Mouse (Mus musculus) frontal cortex, adult 2 months (tissue): Measurements from ENCODE around the gene Trio. TPM values are rescaled to one million over a fixed set of nuclear protein-coding genes. Genes with fewer than 3 reads are reported as not detected.
"Not testable (repeated sequence)": the region's sequence is repeated elsewhere in the genome, so short reads cannot be mapped to it uniquely, and the experiment has no call there.

Experiments used
- DNase-seq, 2 experiments: peaks; one replicate each; pipeline ENCODE4 v3.0.0; 2022; ENCODE audit warnings: low spot score in 1 of 2; ENCODE audit errors: extremely low spot score in 1 of 2
- polyA plus RNA-seq: library from polyadenylated mRNA; depleted of rRNA; stranded (reverse); fragments of >200 nt; gene quantifications from 2 replicates; pipeline ENCODE4 v1.2.3, GENCODE M21; 2012

Trio gene
- polyA plus RNA-seq, 1 experiment = 202 TPM

DNA sequence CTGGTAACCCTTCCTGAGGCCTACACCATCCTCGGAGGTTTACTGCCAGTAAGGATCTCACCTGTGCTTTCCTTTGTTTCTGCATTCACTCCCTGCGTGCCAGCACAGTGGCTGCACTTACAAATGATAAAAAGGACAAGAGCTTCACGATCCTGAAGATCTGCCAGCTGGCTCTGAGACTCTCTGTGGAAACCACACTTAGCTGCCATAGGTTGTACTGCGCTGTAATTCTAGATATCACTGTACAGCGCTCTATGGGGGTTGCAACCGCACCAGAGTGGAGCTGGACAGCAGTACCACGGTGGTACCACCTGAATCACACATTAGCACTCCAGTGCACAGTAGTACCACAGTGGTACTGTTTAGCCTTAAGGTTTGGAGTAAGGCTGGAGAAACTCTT lies 168.4 kb downstream of the Trio start:
- DNase-seq = no peak

- peak in 1 of 2 experiments; percentile 29 for DNase-seq
Measured at GRCm38 (mm10) chr15:27856050-27856787, 169.4 kb downstream of the Trio start.

- DNase-seq = no peak
Measured at GRCm38 (mm10) chr15:27851312-27851711, 174.3 kb downstream of the Trio start.

- DNase-seq = no peak
Measured at GRCm38 (mm10) chr15:27850904-27851303, 174.7 kb downstream of the Trio start.

- no peak for DNase-seq
Measured at GRCm38 (mm10) chr15:27849910-27850309, 175.7 kb downstream of the Trio start.

GRCm38 (mm10) chr15:27841696-27842095 lies 184.0 kb downstream of the Trio start:
- no peak for DNase-seq

DNA sequence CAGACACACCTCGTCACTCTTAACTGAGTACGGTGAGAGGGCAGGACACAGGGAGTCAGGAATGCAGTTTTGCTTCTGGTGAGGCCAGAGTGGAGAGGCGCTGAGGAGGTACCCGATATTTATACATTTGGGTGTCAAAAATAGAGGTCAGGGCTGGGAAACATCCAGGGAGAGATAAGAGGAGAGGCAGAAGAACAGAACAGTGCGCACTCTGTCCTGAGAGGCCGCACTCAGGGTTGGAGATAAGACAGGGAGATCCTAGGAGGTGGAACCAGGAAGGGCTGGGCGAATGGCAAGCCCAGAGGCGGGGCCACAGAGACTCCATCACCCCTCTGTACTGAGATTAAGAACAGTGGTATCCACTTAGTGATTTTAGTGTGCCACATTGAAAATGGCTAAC lies 185.1 kb downstream of the Trio start:
- DNase-seq = no peak

GRCm38 (mm10) chr15:27840125-27840524 lies 185.5 kb downstream of the Trio start:
- no peak for DNase-seq

DNA sequence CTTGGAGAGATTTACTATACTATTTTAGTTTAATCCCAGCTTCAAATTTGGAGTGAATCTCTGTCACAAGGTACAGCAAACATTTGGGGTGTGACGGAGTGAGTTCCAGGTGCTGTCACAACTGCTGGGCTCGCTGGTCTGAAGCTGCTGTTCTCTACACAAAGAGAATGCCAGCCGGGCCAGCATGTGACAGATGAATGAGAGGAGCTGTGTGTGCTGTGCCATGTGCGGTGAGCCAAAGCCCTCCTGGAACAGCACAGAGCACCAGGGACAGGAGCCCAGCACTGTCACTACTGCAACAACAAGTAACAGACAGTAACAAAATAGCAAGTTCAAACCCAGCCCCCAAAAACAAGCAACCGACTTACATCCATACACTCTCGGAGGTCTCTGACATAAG lies 194.0 kb downstream of the Trio start:
- no peak for DNase-seq

DNA sequence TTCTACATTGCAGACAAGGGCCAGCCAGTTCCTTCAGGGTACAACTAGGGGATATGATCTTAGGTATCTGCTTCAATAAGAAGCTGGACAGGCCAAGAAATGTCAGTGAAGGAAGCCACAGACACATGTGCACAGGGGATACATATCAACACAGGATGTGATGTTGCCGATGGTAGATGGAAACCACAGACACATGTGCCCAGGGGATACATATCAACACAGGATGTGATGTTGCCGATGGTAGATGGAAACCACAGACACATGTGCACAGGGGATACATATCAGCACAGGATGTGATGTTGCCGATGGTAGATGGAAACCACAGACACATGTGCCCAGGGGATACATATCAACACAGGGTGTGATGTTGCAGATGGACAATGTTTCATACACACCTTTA lies 197.8 kb downstream of the Trio start:
- DNase-seq = not testable (repeated sequence)

DNA sequence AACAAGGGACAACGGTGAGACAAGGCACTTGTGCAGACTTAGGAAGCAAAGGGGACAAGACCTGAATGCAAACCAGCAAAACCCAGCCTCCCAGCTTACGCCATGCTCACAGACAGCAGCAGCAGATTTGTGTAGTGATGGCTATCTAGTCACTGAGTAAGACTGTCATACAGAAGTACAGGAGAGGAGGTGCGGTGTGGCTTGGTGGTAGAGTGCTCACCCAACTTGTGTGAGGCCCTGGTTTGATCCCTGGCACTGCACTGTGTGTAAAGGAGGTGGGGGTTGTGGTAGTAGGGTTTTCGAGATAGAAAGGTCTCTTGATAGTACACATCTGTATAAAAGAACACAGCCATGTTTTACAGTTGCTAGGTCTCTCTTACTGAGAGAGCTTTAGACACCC lies 198.8 kb downstream of the Trio start:
- no peak for DNase-seq

GRCm38 (mm10) chr15:27826048-27826637 lies 199.5 kb downstream of the Trio start:
- DNase-seq = no peak

GRCm38 (mm10) chr15:27825390-27825789 lies 200.3 kb downstream of the Trio start:
- DNase-seq = no peak

DNA sequence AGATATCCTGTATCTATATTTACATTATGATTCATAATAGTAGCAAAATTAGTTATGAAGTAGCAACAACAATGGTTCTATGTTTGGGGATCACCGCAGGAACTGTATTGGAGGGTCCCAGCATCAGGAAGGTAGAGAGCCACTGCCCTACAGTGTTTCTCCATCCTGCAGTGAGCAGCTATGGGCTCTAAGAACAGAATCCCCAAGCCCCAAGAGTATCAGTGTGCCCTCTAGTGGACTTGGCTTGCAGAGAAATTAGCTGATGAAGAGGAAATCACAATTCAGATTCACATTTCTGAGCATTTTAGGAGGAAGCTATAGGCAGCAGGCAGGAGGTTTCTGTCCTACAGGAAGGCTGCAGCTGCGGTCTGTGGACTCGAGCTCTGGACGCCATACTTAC lies 202.1 kb downstream of the Trio start:
- peak in 1 of 2 experiments; percentile 65 for DNase-seq

- no peak for DNase-seq
Measured at GRCm38 (mm10) chr15:27822461-27822860, 203.2 kb downstream of the Trio start.

DNA sequence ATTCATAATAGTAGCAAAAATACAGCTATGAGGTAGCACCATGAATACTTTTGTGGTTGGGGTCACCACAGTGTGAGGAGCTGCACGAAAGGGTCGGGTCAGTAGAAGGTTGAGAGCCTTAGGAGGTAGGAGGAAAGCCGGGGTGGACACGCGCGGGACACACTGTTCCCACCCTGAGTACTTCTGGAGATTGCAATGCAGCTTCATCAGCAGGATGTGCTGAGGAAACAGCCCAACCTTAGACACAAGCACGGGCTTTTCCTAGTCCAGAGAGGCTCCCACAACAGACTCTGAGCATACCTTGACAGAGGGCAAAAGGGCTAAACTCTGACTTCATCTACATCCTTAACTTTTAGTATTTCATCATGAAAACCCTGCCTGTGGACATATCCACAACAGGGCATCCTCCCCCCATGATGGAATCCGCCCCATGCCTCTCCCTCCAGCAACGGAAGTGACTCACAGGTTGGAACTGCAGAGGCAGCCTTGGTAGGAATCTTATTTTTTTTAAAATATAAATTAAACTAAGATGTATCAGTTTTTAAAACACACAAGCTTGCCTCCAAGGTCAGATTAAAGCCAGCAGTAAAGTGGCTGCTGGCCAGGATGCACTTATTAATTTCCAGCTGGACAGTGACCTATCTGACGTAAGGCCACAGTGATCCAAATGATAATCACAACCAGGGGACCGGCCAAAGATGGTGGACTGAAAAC lies 203.8 kb downstream of the Trio start:
- DNase-seq = no peak

- DNase-seq = peak in 1 of 2 experiments; percentile 58
Measured at GRCm38 (mm10) chr15:27817096-27817495, 208.6 kb downstream of the Trio start.

- no peak for DNase-seq
Measured at GRCm38 (mm10) chr15:27814677-27815391, 210.8 kb downstream of the Trio start.

GRCm38 (mm10) chr15:27810793-27811488 lies 214.7 kb downstream of the Trio start:
- no peak for DNase-seq

- no peak for DNase-seq
Measured at GRCm38 (mm10) chr15:27810262-27810661, 215.4 kb downstream of the Trio start.
